ENCODE assay signal across 8 mouse cellular contexts in the genomic region with DNA sequence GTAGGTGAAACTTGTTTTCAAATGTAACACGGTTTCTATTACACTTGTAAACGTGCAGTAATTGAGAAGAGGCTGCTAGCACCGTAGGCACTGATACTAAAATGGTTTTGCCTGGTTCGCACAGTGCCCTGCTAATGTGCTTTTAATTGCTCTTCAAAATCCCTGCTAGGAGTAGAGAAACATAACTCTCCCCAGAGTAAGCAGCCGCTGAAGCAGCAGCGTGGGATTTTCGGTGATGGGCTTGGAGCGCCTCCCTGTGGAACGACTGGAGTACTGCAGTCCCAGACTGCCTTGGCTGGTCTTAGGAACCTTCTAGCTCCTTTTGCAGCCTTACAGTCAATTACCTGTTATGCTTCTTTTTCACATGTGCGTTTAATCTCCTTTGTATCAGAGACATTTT.
DNase-seq lines count a peak whose midpoint lies in the region; ATAC-seq lines count a peak whose summit lies in the region.

No protein-coding gene starts in this region.

- peak; percentile 11 for DNase-seq in gastrocnemius, postnatal 14 days
- no peak for DNase-seq in gastrocnemius, postnatal 25 days
- DNase-seq in A20 (ENCODE audit: low read depth, low spot score): peak; percentile 43
- peak; percentile 3 to 20 for DNase-seq in cerebellum, postnatal 36 days
- DNase-seq in heart, postnatal 4 days: peak; percentile 49
- peak; percentile 48 to 58 for DNase-seq in left cerebral cortex, postnatal 36 days (ENCODE audit: low spot score in 2 of 2)
- DNase-seq in right cerebral cortex, adult 2 months (ENCODE audit: low spot score in 2 of 2): peak; percentile 69 to 76

- intact Hi-C loops in gastrocnemius, postnatal 14 days (cut with DNase I; ENCODE audit: low total_unique reads): no loop called here
- intact Hi-C loops in left cerebral cortex, postnatal 36 days (cut with DNase I): loop anchor here (2.0 to 10.0 kb wide), 2 partner anchors 90 to 926 kb away; no protein-coding TSS in a partner anchor

- no peak for ATAC-seq in erythroid progenitor cell, adult 5-6 weeks (replicated peaks; ENCODE audit: low FRiP score, poor library complexity, severe bottlenecking)
